Mouse (Mus musculus) T-helper 2 cell (primary cell): ENCODE measurements around the gene Lrrc47.

Experiments
- in situ Hi-C: fragments of 300-600 bp; cut with MboI, MseI; formaldehyde crosslinking; loops from one replicate; pipeline ENCODE4 v1.15.1; 2025; ENCODE audit warnings: high pct_unique_total_duplicates

Lrrc47 gene

GRCm38 (mm10) chr4:154011646-154012089, at the start of gene Lrrc47:
Gene Lrrc47, plus strand, starts transcription at chr4:154011731.
- in situ Hi-C loops: loop anchor here (5.0 kb wide), 1 partner anchor 34 kb away; the partner anchor contains the start of genes Cep104 and Dffb

GRCm38 (mm10) chr4:153962631-153963030, 48.9 kb upstream of the Lrrc47 start:
- in situ Hi-C loops: loop anchor here (25.0 kb wide), 2 partner anchors 1250 to 1525 kb away; partner anchors contain the start of gene Ski

- in situ Hi-C loops: loop anchor here (25.0 kb wide), 2 partner anchors 1246 to 1529 kb away; partner anchors contain the start of gene Ski
Observed at GRCm38 (mm10) chr4:153966651-153967050, 44.9 kb upstream of the Lrrc47 start.

- in situ Hi-C loops: loop anchor here (25.0 kb wide), 2 partner anchors 1245 to 1530 kb away; partner anchors contain the start of gene Ski
Observed at GRCm38 (mm10) chr4:153967556-153967955, 44.0 kb upstream of the Lrrc47 start.

- in situ Hi-C loops: loop anchor here (25.0 kb wide), 2 partner anchors 1244 to 1531 kb away; partner anchors contain the start of gene Ski
Observed at GRCm38 (mm10) chr4:153968063-153968462, 43.5 kb upstream of the Lrrc47 start.

GRCm38 (mm10) chr4:153974431-153975291, 36.9 kb upstream of the Lrrc47 start, which contains the start of the genes Dffb and Cep104:
Gene Dffb, minus strand, starts transcription at chr4:153975126.
Gene Cep104, plus strand, starts transcription at chr4:153975194.
- in situ Hi-C loops: loop anchor here (5.0 to 25.0 kb wide), 3 partner anchors 38 to 1537 kb away; partner anchors contain the start of genes Lrrc47 and Ski

- in situ Hi-C loops: loop anchor here (5.0 kb wide), 1 partner anchor 37 kb away; the partner anchor contains the start of gene Lrrc47
Observed at GRCm38 (mm10) chr4:153975292-153975662, 36.3 kb upstream of the Lrrc47 start.

GRCm38 (mm10) chr4:153975768-153976167, 35.8 kb upstream of the Lrrc47 start:
- in situ Hi-C loops: loop anchor here (5.0 kb wide), 1 partner anchor 37 kb away; the partner anchor contains the start of gene Lrrc47

GRCm38 (mm10) chr4:153979243-153979642, 32.3 kb upstream of the Lrrc47 start:
- in situ Hi-C loops: loop anchor here (5.0 kb wide), 1 partner anchor 33 kb away; the partner anchor contains the start of gene Lrrc47

GRCm38 (mm10) chr4:153980470-153980869, 31.1 kb upstream of the Lrrc47 start:
- in situ Hi-C loops: no loop called here

GRCm38 (mm10) chr4:153992715-153993114, 18.8 kb upstream of the Lrrc47 start:
- in situ Hi-C loops: no loop called here

- in situ Hi-C loops: no loop called here
Observed at GRCm38 (mm10) chr4:153993505-153993904, 18.0 kb upstream of the Lrrc47 start.

- in situ Hi-C loops: no loop called here
Observed at GRCm38 (mm10) chr4:154005488-154005887, 6.0 kb upstream of the Lrrc47 start.

- in situ Hi-C loops: no loop called here
Observed at GRCm38 (mm10) chr4:154006264-154006663, 5.3 kb upstream of the Lrrc47 start.

- in situ Hi-C loops: no loop called here
Observed at GRCm38 (mm10) chr4:154007759-154008158, 3.8 kb upstream of the Lrrc47 start.

- in situ Hi-C loops: loop anchor here (5.0 kb wide), 1 partner anchor 34 kb away; the partner anchor contains the start of genes Cep104 and Dffb
Observed at GRCm38 (mm10) chr4:154010907-154011645, 455 bp upstream of the Lrrc47 start.

- in situ Hi-C loops: loop anchor here (5.0 kb wide), 1 partner anchor 35 kb away; the partner anchor contains the start of genes Cep104 and Dffb
Observed at GRCm38 (mm10) chr4:154012132-154012882, 776 bp downstream of the Lrrc47 start.

GRCm38 (mm10) chr4:154015476-154015875, 3.9 kb downstream of the Lrrc47 start:
- in situ Hi-C loops: no loop called here

GRCm38 (mm10) chr4:154019571-154019970, 8.0 kb downstream of the Lrrc47 start:
- in situ Hi-C loops: no loop called here

- in situ Hi-C loops: no loop called here
Observed at GRCm38 (mm10) chr4:154021432-154021831, 9.9 kb downstream of the Lrrc47 start.

GRCm38 (mm10) chr4:154022407-154022806, 10.9 kb downstream of the Lrrc47 start:
- in situ Hi-C loops: no loop called here
